Mouse (Mus musculus): ENCODE measurements around the gene Dcaf10. TPM values are rescaled to one million over a fixed set of nuclear protein-coding genes. Genes with fewer than 3 reads are reported as not detected.

The Dcaf10 gene
- polyA plus RNA-seq, 1 experiment from 2014 or later, result 14.6 TPM

DNA sequence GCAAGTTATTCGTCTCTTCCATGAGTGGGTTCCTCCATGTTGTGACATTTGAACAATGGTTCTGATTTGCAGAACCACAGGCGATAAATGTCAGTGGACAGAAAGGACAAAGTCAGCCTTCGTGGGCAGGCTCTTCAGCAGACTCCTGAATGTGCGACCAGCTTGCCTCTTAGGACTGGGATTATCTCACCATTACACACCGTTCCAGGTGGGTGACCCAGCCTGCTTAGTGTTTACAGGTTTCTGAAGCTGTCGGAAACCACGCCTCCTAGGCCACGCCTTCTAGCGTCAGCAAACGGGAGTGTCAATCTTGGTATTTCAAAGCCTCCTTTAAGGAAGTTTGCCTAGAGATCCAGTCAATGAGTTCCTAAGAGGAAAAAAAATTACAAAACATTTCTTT, 67.4 kb downstream of the Dcaf10 start:
- H3K27ac ChIP-seq (ENCODE audit: low read depth, low read length), result peak overlapping the region; percentile 92
- peak overlapping the region; percentile 98 for H3K9ac ChIP-seq (ENCODE audit: low read depth, low read length)
- H3K27me3 ChIP-seq (ENCODE audit: control insufficient read depth, insufficient read depth, low read length), result no peaks in the 10 kb centered on the region
- peaks cover 3% of the 10 kb centered on the region; the same call in 1 of the 2 replicates for H3K36me3 ChIP-seq (ENCODE audit: control insufficient read depth, insufficient read depth, low read length)
- H3K4me2 ChIP-seq (replicated peaks; ENCODE audit: low read depth, low read length), result peak overlapping the region; percentile 90
- H3K4me1 ChIP-seq (ENCODE audit: control insufficient read depth, insufficient read depth, low read length), result peaks cover 14% of the 10 kb centered on the region; the same call in 1 of the 2 replicates
- peak; percentile 15; the same call in 1 of the 2 replicates for ATAC-seq (ENCODE audit: low FRiP score, low TSS enrichment)
- WGBS, result 1% methylated on average over 10 of the region's 10 CpGs
- no peaks in the 10 kb centered on the region for H3K9me3 ChIP-seq (ENCODE audit: control insufficient read depth, low read length)
- peak overlapping the region; percentile 98 for H3K4me3 ChIP-seq (ENCODE audit: low read length)

DNA sequence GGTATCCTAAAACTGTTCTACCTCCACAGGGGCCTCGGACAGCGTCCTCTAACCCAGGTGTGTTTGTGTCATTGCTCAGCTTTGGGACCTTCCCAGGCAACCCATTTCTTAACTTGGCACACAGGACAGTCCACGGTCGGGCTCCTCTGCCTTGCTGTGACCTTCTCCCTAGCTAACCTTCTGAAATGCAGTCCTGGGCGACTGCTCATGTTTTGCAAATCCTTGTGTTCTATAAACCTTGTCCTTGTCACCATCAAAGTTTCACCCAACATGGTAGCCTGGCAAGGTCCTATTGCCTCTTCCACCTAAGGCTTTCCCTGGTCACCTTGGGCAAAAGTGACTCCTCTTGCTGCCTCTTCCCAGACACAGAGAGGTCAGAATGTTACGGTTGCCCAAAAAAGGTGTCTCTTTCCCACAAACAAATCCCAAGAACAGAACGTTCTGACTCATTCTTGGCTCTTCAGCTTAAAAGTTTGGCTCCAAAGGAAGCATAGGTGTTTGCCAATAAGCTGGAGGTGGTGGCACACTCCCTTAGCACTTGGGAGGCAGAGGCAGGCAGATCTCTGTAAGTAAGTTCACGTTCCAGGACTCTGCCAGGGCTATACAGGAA, 69.4 kb downstream of the Dcaf10 start:
- Histone ChIP-seq H3K4me3 (ENCODE audit: low read length) (no peak overlapping the region), H3K4me1 (ENCODE audit: control insufficient read depth, insufficient read depth, low read length) (peaks cover 14% of the 10 kb centered on the region; the same call in 1 of the 2 replicates), H3K27ac (ENCODE audit: low read depth, low read length) (no peak overlapping the region), H3K36me3 (ENCODE audit: control insufficient read depth, insufficient read depth, low read length) (no peaks in the 10 kb centered on the region), H3K27me3 (ENCODE audit: control insufficient read depth, insufficient read depth, low read length) (no peaks in the 10 kb centered on the region), H3K4me2 (replicated peaks; ENCODE audit: low read depth, low read length) (no peak overlapping the region), H3K9ac (ENCODE audit: low read depth, low read length) (no peak overlapping the region), H3K9me3 (ENCODE audit: control insufficient read depth, low read length) (no peaks in the 10 kb centered on the region)
- ATAC-seq (ENCODE audit: low FRiP score, low TSS enrichment), result no peak
- 91% methylated on average over 8 of the region's 8 CpGs for WGBS

DNA sequence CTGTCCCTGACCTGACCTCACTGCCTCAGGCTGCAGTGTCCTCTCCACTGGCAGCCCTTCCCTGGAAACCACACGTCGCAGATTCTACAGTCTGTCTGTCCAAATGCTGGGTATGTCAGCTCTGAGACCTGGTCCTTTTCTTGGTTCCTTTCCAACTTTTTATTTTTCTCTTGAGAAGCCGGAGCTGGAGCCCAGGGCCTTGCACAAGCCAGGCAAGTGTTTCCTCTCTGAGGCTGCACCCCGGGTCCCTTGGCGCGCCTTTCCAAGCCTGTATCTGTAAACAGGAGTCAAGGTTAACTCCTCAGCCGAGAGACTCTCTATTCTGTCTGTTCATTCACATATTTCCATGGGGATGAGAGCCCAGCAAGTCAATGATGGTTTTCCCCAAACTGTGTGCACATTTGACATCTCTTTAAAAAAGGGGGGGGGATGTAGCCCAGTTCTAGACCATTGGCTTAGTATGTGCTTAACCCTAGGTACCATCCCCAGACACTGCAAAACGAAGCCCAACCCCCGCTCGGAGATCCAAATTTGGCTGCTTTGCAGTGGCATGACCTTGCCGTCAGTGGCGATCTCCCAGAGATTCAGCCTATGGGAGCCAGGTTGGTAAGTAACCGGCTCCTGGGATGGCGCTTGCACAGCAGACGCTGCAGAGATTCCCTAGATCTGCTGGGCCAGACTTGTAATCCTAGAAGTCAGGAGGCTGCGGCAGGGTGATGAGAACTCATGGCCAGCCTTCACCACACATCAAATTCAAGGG, 70.7 kb downstream of the Dcaf10 start:
- Histone ChIP-seq H3K4me1 (ENCODE audit: control insufficient read depth, insufficient read depth, low read length) (peaks cover 4% of the 10 kb centered on the region; the same call in 1 of the 2 replicates), H3K4me3 (ENCODE audit: low read length) (no peak overlapping the region), H3K4me2 (replicated peaks; ENCODE audit: low read depth, low read length) (no peak overlapping the region), H3K9ac (ENCODE audit: low read depth, low read length) (no peak overlapping the region), H3K36me3 (ENCODE audit: control insufficient read depth, insufficient read depth, low read length) (no peaks in the 10 kb centered on the region), H3K9me3 (ENCODE audit: control insufficient read depth, low read length) (no peaks in the 10 kb centered on the region), H3K27me3 (ENCODE audit: control insufficient read depth, insufficient read depth, low read length) (no peaks in the 10 kb centered on the region), H3K27ac (ENCODE audit: low read depth, low read length) (no peak overlapping the region)
- no peak for ATAC-seq (ENCODE audit: low FRiP score, low TSS enrichment)
- WGBS, result 71% methylated on average over 16 of the region's 16 CpGs

DNA sequence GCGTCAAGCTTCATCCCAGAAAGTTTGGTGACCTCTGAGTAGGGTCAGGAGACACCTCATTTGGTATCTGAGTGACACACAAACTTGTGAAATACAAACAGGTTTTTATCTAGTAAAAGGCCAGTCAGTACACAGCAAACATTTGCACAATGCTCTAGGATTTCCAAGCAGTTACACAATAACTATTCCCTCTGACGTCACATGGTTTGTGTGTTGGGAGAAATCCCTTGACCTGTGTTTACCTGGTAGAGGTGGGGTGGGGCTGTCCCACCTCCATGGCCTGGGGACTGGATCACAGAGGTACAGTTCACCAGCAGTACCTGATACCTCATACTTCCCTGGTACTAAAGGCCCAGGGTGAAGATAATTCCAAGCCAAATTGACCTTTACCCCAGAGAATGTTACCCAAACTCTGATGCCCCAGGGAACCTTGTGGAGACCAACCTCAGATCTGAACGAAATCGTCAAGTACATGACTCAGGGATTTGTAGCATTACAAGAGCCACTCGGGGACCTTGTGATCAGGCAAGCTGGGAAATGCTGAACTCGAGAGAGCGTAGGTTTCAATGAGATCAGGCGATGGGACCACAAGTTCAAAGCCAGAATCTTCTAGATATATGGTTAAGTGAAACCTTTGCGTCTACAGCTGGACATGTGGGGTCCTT, 71.9 kb downstream of the Dcaf10 start:
- 76% methylated on average over 9 of the region's 9 CpGs for WGBS
- H3K36me3 ChIP-seq (ENCODE audit: control insufficient read depth, insufficient read depth, low read length), result no peaks in the 10 kb centered on the region
- H3K4me3 ChIP-seq (ENCODE audit: low read length), result no peak overlapping the region
- H3K4me1 ChIP-seq (ENCODE audit: control insufficient read depth, insufficient read depth, low read length), result 0 out of 2 replicates have a peak, but pooled peaks cover 7% of the 10 kb centered on the region
- H3K27ac ChIP-seq (ENCODE audit: low read depth, low read length), result no peak overlapping the region
- H3K27me3 ChIP-seq (ENCODE audit: control insufficient read depth, insufficient read depth, low read length), result no peaks in the 10 kb centered on the region
- H3K4me2 ChIP-seq (replicated peaks; ENCODE audit: low read depth, low read length), result no peak overlapping the region
- ATAC-seq (ENCODE audit: low FRiP score, low TSS enrichment), result no peak
- H3K9ac ChIP-seq (ENCODE audit: low read depth, low read length), result no peak overlapping the region
- no peaks in the 10 kb centered on the region for H3K9me3 ChIP-seq (ENCODE audit: control insufficient read depth, low read length)

DNA sequence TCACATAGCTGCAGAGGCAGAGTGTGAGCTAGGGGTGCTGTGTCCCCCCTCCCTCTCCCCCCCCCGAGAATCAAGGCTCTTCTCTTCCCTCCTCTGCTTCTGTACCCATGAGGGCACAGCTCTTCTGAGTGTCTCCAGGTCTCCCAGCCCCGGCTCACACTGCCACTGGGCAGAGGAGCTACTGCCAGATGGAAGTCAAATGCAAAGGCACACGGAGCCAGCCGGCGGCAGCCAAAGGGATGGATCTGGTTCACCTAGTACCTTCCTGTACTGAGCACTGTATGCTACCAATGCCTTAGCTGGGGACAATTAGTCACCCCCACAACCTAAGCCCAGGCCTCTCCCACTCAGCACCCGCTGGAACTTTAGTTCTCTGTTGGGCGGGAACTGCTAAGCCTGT, 74.4 kb downstream of the Dcaf10 start:
- Histone ChIP-seq H3K9me3 (ENCODE audit: control insufficient read depth, low read length) (no peaks in the 10 kb centered on the region), H3K4me2 (replicated peaks; ENCODE audit: low read depth, low read length) (no peak overlapping the region), H3K27ac (ENCODE audit: low read depth, low read length) (no peak overlapping the region), H3K4me1 (ENCODE audit: control insufficient read depth, insufficient read depth, low read length) (0 out of 2 replicates have a peak, but pooled peaks cover 10% of the 10 kb centered on the region), H3K9ac (ENCODE audit: low read depth, low read length) (no peak overlapping the region), H3K27me3 (ENCODE audit: control insufficient read depth, insufficient read depth, low read length) (no peaks in the 10 kb centered on the region), H3K36me3 (ENCODE audit: control insufficient read depth, insufficient read depth, low read length) (no peaks in the 10 kb centered on the region), H3K4me3 (ENCODE audit: low read length) (no peak overlapping the region)
- ATAC-seq (ENCODE audit: low FRiP score, low TSS enrichment), result no peak
- WGBS, result 79% methylated on average over 7 of the region's 7 CpGs

DNA sequence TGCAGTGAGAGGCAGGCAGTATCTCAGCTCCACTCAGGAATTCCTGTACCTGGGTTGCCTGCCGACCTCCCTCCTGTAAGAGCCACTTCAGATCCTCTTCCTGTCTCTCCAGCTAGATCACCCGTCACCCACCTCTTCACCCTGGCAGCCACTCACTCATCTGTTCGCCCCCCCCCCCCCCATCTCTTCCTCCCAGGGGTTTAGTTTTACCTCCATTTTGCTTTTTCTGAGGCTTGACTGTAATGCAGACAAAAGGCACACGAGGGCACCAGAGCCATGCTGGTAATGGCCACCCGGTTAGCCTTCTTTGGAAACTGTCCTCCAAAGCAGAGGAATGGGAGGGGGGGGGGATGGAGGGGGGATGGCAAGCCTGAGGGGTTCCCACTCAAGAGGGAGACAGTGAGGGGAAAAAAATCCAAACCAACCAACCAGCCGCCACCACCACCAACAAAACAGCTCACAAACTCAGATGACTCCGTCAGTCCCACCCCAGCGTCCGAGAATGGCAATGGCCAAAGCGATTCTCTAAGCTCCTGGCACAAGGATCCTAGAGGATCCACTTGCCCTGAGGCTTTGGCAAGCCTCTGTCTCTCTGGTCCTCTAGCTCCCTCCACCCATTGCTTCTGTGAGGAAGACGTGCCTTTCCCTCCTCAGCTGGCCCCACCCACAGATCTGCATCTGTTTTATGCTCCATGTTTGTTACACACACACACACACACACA, 76.5 kb downstream of the Dcaf10 start:
- 23% methylated on average over 10 of the region's 11 CpGs for WGBS
- no peak overlapping the region for H3K4me3 ChIP-seq (ENCODE audit: low read length)
- H3K4me2 ChIP-seq (replicated peaks; ENCODE audit: low read depth, low read length), result peak overlapping the region; percentile 17; the same call in 1 of the 2 replicates
- H3K9ac ChIP-seq (ENCODE audit: low read depth, low read length), result no peak overlapping the region
- H3K9me3 ChIP-seq (ENCODE audit: control insufficient read depth, low read length), result no peaks in the 10 kb centered on the region
- peak; percentile 7; the same call in 1 of the 2 replicates for ATAC-seq (ENCODE audit: low FRiP score, low TSS enrichment)
- H3K27ac ChIP-seq (ENCODE audit: low read depth, low read length), result no peak overlapping the region
- H3K4me1 ChIP-seq (ENCODE audit: control insufficient read depth, insufficient read depth, low read length), result 0 out of 2 replicates have a peak, but pooled peaks cover 11% of the 10 kb centered on the region
- H3K36me3 ChIP-seq (ENCODE audit: control insufficient read depth, insufficient read depth, low read length), result no peaks in the 10 kb centered on the region; the same call in 1 of the 2 replicates
- no peaks in the 10 kb centered on the region for H3K27me3 ChIP-seq (ENCODE audit: control insufficient read depth, insufficient read depth, low read length)

DNA sequence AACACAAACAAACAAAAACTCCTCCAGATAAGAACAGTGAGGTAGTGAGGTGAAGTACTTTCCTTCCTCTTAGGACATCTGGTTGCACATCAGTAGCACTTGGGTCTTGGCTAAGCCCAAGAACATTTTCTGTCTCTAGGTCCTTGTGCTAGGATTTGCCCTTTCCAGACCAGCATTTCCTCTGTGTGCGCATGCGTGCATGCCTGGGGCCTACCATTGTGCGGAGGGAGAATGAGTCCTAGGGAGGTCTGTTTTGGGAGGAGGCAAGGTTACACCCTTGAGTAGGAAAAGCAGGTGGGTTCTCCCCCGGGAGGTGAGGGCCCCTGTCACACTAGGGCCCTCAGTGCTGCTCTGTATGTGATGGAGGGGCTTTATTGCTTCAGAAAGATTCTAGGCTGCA, 77.2 kb downstream of the Dcaf10 start:
- Histone ChIP-seq H3K4me1 (ENCODE audit: control insufficient read depth, insufficient read depth, low read length) (peaks cover 15% of the 10 kb centered on the region; the same call in 1 of the 2 replicates), H3K4me3 (ENCODE audit: low read length) (no peak overlapping the region), H3K4me2 (replicated peaks; ENCODE audit: low read depth, low read length) (no peak overlapping the region), H3K27me3 (ENCODE audit: control insufficient read depth, insufficient read depth, low read length) (no peaks in the 10 kb centered on the region), H3K27ac (ENCODE audit: low read depth, low read length) (no peak overlapping the region), H3K9ac (ENCODE audit: low read depth, low read length) (no peak overlapping the region), H3K9me3 (ENCODE audit: control insufficient read depth, low read length) (no peaks in the 10 kb centered on the region), H3K36me3 (ENCODE audit: control insufficient read depth, insufficient read depth, low read length) (no peaks in the 10 kb centered on the region; the same call in 1 of the 2 replicates)
- ATAC-seq (ENCODE audit: low FRiP score, low TSS enrichment), result no peak
- 76% methylated on average over 4 of the region's 4 CpGs for WGBS

DNA sequence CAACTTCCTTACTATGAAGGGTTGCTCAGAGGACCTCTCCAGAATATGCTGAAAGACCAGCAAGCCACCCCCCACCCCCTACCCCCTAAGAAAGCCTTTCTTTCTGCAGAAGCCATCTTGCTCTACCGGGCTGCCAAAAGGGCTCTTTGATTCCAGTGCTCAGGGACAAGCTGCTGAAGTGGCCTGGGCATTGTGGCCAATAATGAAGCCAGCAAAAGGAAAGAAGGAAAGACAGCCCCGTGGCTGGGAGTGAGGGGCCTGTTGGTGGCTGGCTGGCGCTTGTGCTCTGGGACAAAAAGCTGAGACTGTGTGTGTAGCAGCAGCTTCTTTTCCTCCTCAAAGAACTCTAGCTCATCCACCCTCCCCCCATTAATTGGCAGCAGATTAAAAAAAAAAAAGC, 78.8 kb downstream of the Dcaf10 start:
- Histone ChIP-seq H3K27ac (ENCODE audit: low read depth, low read length) (no peak overlapping the region), H3K36me3 (ENCODE audit: control insufficient read depth, insufficient read depth, low read length) (no peaks in the 10 kb centered on the region; the same call in 1 of the 2 replicates), H3K4me1 (ENCODE audit: control insufficient read depth, insufficient read depth, low read length) (peaks cover 15% of the 10 kb centered on the region; the same call in 1 of the 2 replicates), H3K27me3 (ENCODE audit: control insufficient read depth, insufficient read depth, low read length) (no peaks in the 10 kb centered on the region), H3K9me3 (ENCODE audit: control insufficient read depth, low read length) (no peaks in the 10 kb centered on the region), H3K4me3 (ENCODE audit: low read length) (no peak overlapping the region), H3K9ac (ENCODE audit: low read depth, low read length) (no peak overlapping the region), H3K4me2 (replicated peaks; ENCODE audit: low read depth, low read length) (no peak overlapping the region)
- no peak for ATAC-seq (ENCODE audit: low FRiP score, low TSS enrichment)
- 71% methylated on average over 3 of the region's 3 CpGs for WGBS

Data from kidney, embryonic 14.5 days (tissue).